Mouse (Mus musculus) hindbrain, embryonic 11.5 days (tissue): Measurements from ENCODE around the gene Stxbp5. TPM values are rescaled to one million over a fixed set of nuclear protein-coding genes. Genes with fewer than 3 reads are reported as not detected.
"Not testable (repeated sequence)": the region's sequence is repeated elsewhere in the genome, so short reads cannot be mapped to it uniquely, and the experiment has no call there.

Source experiments
- ATAC-seq: fragments of 200-750 bp; cut with Nextera tagmentation; 2 replicates; pipeline ENCODE4 v1.8.0; 2017; ENCODE audit warnings: mild to moderate bottlenecking, moderate TSS enrichment, moderate library complexity; ENCODE audit not compliant: low FRiP score
- DNase-seq: peaks from one replicate; pipeline ENCODE4 v3.0.0-alpha.2; 2015; ENCODE audit warnings: low spot score
- H3K27ac ChIP-seq: fragments of 300-500 bp; sonication (generic); 2 replicates; pipeline ENCODE4 v1.5.1; 2014; ENCODE audit warnings: mild to moderate bottlenecking, low read depth, low read length
- H3K27me3 ChIP-seq: fragments of 300-500 bp; sonication (generic); 2 replicates; pipeline ENCODE4 v1.6.1; 2014; ENCODE audit warnings: mild to moderate bottlenecking, low read length, moderate library complexity, mixed read lengths; ENCODE audit not compliant: control insufficient read depth, insufficient read depth
- H3K36me3 ChIP-seq: fragments of 300-500 bp; sonication (generic); 2 replicates; pipeline ENCODE4 v1.6.1; 2014; ENCODE audit warnings: mild to moderate bottlenecking, low read length, moderate library complexity, mixed read lengths; ENCODE audit not compliant: control insufficient read depth, insufficient read depth
- H3K4me1 ChIP-seq: fragments of 300-500 bp; sonication (generic); replicated peaks from 2 replicates; pipeline ENCODE4 v1.6.1; 2014; ENCODE audit warnings: low read length, mixed read lengths; ENCODE audit not compliant: control insufficient read depth, insufficient read depth
- H3K4me2 ChIP-seq: fragments of 300-500 bp; sonication (generic); replicated peaks from 2 replicates; pipeline ENCODE4 v1.6.1; 2014; ENCODE audit warnings: mild to moderate bottlenecking, low read depth, low read length
- H3K4me3 ChIP-seq: fragments of 300-500 bp; sonication (generic); 2 replicates; pipeline ENCODE4 v1.5.1; 2014; ENCODE audit warnings: low read depth, low read length
- H3K9ac ChIP-seq: fragments of 300-500 bp; sonication (generic); 2 replicates; pipeline ENCODE4 v1.6.1; 2014; ENCODE audit warnings: low read depth, low read length
- H3K9me3 ChIP-seq: fragments of 300-500 bp; sonication (generic); 2 replicates; pipeline ENCODE4 v1.6.1; 2016; ENCODE audit warnings: low read length; ENCODE audit not compliant: control insufficient read depth
- WGBS: fragments of 180-500 bp; shearing (Covaris S2); extraction: QIAGEN DNeasy Blood & Tissue Kit; methylation state at CpG from one replicate; pipeline ENCODE4 v1.1.7; 2014; 5-methylcytosine and 5-hydroxymethylcytosine counted together
- polyA plus RNA-seq: library from polyadenylated mRNA; unstranded; fragments of >200 nt; fragmentation: Nextera tagmentation; extraction: Ambion mirVana; gene quantifications from 2 replicates; pipeline ENCODE4 v1.2.1, GENCODE M21; 2014

The Stxbp5 gene
- polyA plus RNA-seq, 1 experiment from 2014 or later, result 7.6 TPM

DNA sequence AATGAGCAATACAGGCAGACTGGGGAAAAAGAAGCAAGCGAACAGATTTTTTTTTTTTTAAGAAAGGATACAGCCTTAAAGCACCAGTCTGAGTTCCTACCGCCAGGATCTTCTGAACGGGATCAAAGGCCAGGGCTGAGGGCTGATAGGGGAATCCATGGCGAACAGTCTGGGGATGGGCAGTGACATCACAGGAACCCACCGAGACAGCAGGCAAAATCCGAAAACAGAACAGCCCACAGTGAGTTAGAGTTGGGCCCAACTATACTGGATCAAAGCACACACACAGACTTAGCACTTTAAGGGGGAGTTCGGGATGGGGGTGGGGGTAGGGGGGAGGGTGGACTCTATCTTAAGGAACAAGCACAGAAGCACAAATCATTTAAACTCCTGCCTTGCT, 1.8 kb downstream of the Stxbp5 start:
- H3K4me3 ChIP-seq, result peak overlapping the region; percentile 79
- peak; percentile 29 for DNase-seq
- no peaks in the 10 kb centered on the region for H3K27me3 ChIP-seq
- peak overlapping the region; percentile 69 for H3K4me2 ChIP-seq
- H3K9ac ChIP-seq, result no peak overlapping the region
- H3K27ac ChIP-seq, result no peak overlapping the region
- no peak for ATAC-seq
- no peaks in the 10 kb centered on the region for H3K36me3 ChIP-seq
- H3K9me3 ChIP-seq, result no peaks in the 10 kb centered on the region
- no peaks in the 10 kb centered on the region for H3K4me1 ChIP-seq
- 5% methylated on average over 7 of the region's 7 CpGs for WGBS

DNA sequence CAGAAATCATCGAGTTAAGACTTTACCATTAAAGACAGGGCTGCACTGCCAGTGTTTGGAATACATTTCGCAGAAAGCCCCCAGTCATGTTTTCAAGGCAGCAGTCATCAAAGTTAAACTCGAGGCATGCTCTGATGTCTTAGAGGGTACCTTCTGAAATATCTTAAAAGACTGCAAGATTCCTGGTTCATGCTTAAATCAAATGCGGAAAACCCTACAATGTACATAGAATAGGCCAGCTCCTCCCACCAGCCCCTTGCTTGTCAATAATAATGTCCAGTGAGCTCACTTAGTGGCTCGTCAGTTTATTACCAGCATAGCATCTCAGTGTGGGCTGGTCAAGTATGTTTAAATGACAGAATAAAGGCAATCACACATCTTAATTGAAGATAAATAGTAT, 3.0 kb downstream of the Stxbp5 start:
- H3K4me2 ChIP-seq, result no peak overlapping the region
- 62% methylated on average over 5 of the region's 5 CpGs for WGBS
- no peak overlapping the region for H3K27ac ChIP-seq
- H3K27me3 ChIP-seq, result no peaks in the 10 kb centered on the region
- no peak overlapping the region for H3K4me3 ChIP-seq
- ATAC-seq (no peak), DNase-seq (no peak)
- H3K9me3 ChIP-seq, result no peaks in the 10 kb centered on the region
- no peak overlapping the region for H3K9ac ChIP-seq
- H3K4me1 ChIP-seq, result no peaks in the 10 kb centered on the region
- H3K36me3 ChIP-seq, result no peaks in the 10 kb centered on the region

DNA sequence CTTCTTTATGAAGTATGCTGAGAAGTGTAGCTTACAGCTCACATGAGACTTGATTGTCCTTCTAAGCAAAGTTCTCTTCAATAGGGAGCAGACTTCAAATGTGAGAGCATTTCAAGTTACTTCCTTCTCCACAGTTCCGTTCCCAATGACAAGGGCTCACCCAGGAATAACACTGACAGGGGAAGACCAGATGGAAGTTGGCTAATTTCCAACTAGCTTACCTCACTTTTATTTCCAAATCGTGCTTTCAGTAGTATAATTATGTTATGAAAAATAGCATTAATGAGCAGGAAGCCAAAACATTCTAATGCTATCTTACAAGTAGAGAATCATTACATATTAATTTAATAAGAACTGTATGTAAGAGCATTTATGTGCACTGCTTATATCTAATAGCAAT, 7.3 kb downstream of the Stxbp5 start:
- Histone ChIP-seq H3K27me3 (no peaks in the 10 kb centered on the region), H3K27ac (no peak overlapping the region), H3K9ac (no peak overlapping the region), H3K36me3 (no peaks in the 10 kb centered on the region), H3K4me1 (no peaks in the 10 kb centered on the region), H3K4me2 (no peak overlapping the region), H3K4me3 (no peak overlapping the region), H3K9me3 (no peaks in the 10 kb centered on the region)
- ATAC-seq, result no peak
- no peak for DNase-seq
- 89% methylated on average over 2 of the region's 2 CpGs for WGBS

DNA sequence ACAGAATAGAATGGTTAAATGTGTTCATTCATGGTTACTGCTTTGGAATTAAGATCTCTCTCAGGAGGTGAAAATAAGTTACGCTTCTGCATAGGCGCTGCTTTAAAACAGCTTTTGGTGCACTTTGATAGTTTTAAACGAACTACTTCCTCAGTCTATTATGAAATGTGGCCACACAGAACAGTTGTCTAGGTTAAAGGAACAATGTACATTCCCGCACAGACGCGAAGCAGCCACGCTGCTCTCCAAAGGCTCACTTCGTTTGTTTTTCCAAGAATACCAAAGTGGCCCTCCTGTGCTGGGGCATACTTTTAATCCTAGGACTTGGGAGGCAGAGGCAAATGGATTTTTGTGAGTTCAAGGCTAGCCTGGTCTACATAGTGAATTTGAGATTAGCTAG, 11.2 kb downstream of the Stxbp5 start:
- ATAC-seq (no peak), DNase-seq (no peak)
- Histone ChIP-seq H3K4me1 (no peaks in the 10 kb centered on the region), H3K4me3 (no peak overlapping the region), H3K27me3 (no peaks in the 10 kb centered on the region), H3K36me3 (no peaks in the 10 kb centered on the region), H3K4me2 (no peak overlapping the region), H3K27ac (no peak overlapping the region), H3K9ac (no peak overlapping the region), H3K9me3 (no peaks in the 10 kb centered on the region)
- 71% methylated on average over 8 of the region's 8 CpGs for WGBS

DNA sequence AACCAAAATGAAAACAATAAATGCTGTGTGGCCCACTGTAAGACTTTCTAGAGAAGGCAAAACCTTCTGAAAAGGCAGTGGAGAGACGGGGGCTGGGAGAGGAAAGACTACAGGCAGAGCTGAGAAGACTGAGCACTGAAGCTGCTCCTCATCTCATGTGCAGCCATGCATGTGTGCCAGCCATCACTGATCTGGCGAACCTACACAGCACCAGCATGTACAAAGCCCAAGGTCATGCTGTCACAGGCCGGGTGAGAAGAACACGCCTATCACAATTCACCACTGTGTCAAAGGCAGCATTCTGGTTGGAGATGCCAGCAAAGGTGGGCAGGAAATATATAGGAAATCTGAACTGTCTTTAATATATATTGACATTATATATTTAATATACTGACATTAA, 12.2 kb downstream of the Stxbp5 start:
- no peak for ATAC-seq
- Histone ChIP-seq H3K4me1 (no peaks in the 10 kb centered on the region), H3K36me3 (no peaks in the 10 kb centered on the region), H3K9me3 (no peaks in the 10 kb centered on the region), H3K27me3 (no peaks in the 10 kb centered on the region), H3K4me2 (no peak overlapping the region), H3K4me3 (no peak overlapping the region), H3K9ac (no peak overlapping the region), H3K27ac (no peak overlapping the region)
- DNase-seq, result no peak
- WGBS, result 87% methylated on average over 4 of the region's 4 CpGs

DNA sequence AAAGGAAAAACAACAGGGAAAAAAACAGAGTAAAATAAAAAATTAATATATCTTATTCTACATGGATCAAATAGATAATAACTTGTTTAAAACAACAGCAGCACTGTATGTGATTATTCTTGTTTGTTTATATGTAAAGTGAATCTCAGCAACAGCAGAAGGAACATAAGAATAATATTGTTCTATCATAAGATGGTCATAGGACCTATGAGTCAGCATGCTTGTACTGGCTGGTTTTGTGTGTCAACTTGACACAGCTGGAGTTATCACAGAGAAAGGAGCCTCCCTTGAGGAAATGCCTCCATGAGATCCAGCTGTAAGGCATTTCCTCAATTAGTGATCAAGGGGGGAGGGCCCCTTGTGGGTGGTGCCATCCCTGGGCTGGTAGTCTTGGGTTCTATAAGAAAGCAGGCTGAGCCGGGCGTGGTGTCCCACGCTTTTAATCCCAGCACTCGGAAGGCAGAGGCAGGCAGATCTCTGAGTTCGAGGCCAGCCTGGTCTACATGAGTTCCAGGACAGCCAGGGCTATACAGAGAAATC, 19.0 kb downstream of the Stxbp5 start:
- H3K36me3 ChIP-seq, H3K27ac ChIP-seq, H3K9me3 ChIP-seq, H3K27me3 ChIP-seq, H3K4me1 ChIP-seq, ATAC-seq, H3K4me2 ChIP-seq, H3K4me3 ChIP-seq, H3K9ac ChIP-seq, DNase-seq: not testable (repeated sequence)
- WGBS, result 86% methylated on average over 5 of the region's 5 CpGs

DNA sequence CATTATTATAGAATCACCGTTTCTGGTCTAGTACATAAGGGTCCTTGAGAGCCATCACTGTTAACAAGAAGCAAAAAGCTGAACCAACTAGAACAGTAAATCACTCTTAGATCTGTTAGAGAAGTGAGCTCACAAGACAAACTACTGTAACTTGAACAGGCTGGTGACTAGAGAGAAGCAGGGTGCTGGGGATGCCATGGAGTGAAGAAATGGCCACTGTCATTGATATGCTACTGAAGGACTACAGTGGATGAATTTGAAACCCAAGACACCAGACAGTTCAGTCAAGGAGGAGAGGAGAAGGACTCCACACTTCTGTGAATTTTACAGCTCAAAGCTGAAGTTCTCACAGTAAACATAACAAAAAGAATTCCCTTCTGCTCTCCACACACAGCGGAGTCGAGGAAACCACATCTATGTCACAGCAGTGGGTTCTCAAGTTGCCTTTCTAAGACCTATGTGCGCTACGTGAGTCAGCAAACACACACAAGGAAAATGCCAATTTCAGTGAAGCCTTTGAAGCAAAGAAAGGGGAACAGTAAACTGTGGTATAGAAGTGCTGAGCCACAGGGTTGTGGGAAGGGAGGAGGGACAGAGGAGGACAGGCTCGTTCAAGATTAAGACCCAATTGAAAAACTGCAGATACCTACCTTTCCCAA, 20.7 kb downstream of the Stxbp5 start:
- no peaks in the 10 kb centered on the region for H3K9me3 ChIP-seq
- no peaks in the 10 kb centered on the region for H3K4me1 ChIP-seq
- no peaks in the 10 kb centered on the region for H3K36me3 ChIP-seq
- no peak overlapping the region for H3K4me2 ChIP-seq
- H3K4me3 ChIP-seq, result no peak overlapping the region
- no peak for DNase-seq
- H3K27ac ChIP-seq, result no peak overlapping the region
- ATAC-seq, result no peak
- H3K9ac ChIP-seq, result no peak overlapping the region
- no peaks in the 10 kb centered on the region for H3K27me3 ChIP-seq
- WGBS, result 76% methylated on average over 6 of the region's 6 CpGs

DNA sequence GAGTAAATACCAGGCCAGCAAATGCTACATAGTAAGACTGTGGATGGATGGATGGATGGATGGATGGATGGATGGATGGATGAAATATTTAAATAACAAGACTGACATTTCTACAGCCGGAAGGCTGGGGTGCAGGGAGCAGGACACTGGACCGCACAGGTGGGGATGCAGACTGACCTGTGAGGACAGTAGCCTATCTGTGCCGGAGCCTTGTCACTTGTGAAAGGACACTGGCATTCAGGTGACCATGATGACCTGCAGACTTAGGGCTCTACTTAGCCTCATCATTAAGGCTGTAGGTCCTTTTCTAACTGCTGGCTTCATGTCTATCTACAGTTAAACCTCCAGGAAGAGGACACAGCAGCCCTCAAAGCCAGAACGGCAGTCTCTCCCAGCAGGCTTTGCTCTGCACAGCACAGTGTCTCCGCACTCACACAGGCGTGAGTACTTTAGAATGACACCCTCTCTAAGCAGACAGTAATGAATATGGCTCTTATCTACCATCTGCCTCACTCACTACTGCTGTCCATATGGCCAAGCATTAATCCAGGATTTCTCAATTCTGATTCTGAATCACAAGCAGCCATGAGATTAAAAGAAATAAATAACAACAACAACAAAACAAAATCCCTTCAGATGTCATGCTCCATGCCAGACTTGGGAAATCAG, 21.9 kb downstream of the Stxbp5 start:
- peak; percentile 40; the same call in 1 of the 2 replicates for ATAC-seq
- Histone ChIP-seq H3K36me3 (no peaks in the 10 kb centered on the region), H3K4me3 (no peak overlapping the region), H3K4me2 (no peak overlapping the region), H3K4me1 (no peaks in the 10 kb centered on the region), H3K27ac (no peak overlapping the region), H3K9ac (no peak overlapping the region), H3K27me3 (no peaks in the 10 kb centered on the region), H3K9me3 (no peaks in the 10 kb centered on the region)
- no peak for DNase-seq
- 87% methylated on average over 6 of the region's 6 CpGs for WGBS

DNA sequence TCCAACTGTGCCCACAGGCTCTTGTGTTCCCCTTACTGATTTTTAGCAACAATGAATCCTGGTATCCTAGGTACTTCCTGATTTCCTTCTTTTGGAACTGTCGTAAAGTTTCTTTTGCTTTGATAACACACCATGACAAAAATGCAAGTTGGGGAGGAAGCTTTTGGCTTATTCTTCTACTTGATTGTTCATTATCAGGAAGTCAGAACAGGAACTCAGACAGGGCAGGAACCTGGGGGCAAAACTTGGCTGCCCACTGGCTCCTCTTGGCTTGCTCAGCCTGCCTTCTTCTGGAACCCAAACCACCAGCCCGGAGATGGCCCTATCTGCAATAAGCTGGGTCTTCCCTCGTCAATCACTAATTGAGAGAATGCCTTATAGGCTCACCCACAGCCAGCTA, 25.0 kb downstream of the Stxbp5 start:
- WGBS, result 86% methylated on average over 3 of the region's 3 CpGs
- ATAC-seq, result no peak

More for the DNA sequence above, 25.0 kb downstream of the Stxbp5 start:
- H3K27me3 ChIP-seq, result no peaks in the 10 kb centered on the region
- no peaks in the 10 kb centered on the region for H3K9me3 ChIP-seq
- no peak overlapping the region for H3K4me3 ChIP-seq
- H3K4me2 ChIP-seq, result no peak overlapping the region
- no peaks in the 10 kb centered on the region for H3K4me1 ChIP-seq
- H3K9ac ChIP-seq, result no peak overlapping the region
- no peak for DNase-seq
- no peak overlapping the region for H3K27ac ChIP-seq
- H3K36me3 ChIP-seq, result no peaks in the 10 kb centered on the region
